Mouse (Mus musculus) embryonic fibroblast, embryonic 13.5 days (primary cell): ENCODE results near the gene Tcte1.

Experiments
- CTCF ChIP-seq: IDR thresholded peaks from 2 replicates; pipeline ENCODE4 v1.5.1; 2011; ENCODE audit warnings: mild to moderate bottlenecking, control low read depth, low read length, moderate library complexity, borderline replicate concordance; ENCODE audit not compliant: insufficient read depth
- POLR2A ChIP-seq: IDR thresholded peaks from 2 replicates; pipeline ENCODE4 v1.6.1; 2011; ENCODE audit warnings: low read depth, mild to moderate bottlenecking, control low read depth, low read length, moderate library complexity

DNA sequence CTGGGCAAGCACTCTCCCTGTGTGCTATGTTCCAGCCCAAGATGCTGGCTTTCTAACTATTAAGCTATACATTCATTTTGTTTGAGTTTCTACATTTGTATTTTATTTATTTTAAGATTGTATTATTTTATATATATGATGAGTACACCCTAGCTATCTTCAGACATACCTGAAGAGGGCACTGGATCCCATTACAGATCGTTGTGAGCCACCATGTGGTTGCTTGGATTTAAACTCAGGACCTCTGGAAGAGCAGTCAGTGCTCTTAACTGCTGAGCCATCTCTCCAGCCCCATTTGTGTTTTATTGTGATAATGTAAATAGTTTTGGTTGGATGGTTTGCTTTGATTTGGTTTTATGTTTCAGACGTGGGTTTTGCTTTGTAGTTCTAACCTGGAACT lies 23.7 kb upstream of the Tcte1 start:
- TF ChIP-seq CTCF (no peak), POLR2A (no peak)
